Mouse (Mus musculus): ENCODE measurements around the gene Snx22. TPM values are rescaled to one million over a fixed set of nuclear protein-coding genes. Genes with fewer than 3 reads are reported as not detected.

Snx22 gene
- 0.91 and 1.5 TPM in 2 replicates for polyA plus RNA-seq (2014; fragmentation: Nextera tagmentation; extraction: Ambion mirVana)

GRCm38 (mm10) chr9:66069583-66069982, at the start of gene Snx22:
Gene Snx22 (minus strand): TSS chr9:66069719.
- peak within 1 kb of the TSS; percentile 48 for H3K4me3 ChIP-seq (ENCODE audit: low read length)
- no peaks in the 10 kb centered on the region for H3K9me3 ChIP-seq (ENCODE audit: control insufficient read depth, low read length)
- no peak within 1 kb of the TSS for H3K27ac ChIP-seq (ENCODE audit: low read depth, low read length)
- peak; percentile 93 for ATAC-seq (ENCODE audit: low FRiP score, low TSS enrichment)
- peaks cover 22% of the 10 kb centered on the region for H3K27me3 ChIP-seq (ENCODE audit: control insufficient read depth, insufficient read depth, low read length)
- WGBS, result under 1% methylated on average over 22 of the region's 22 CpGs
- H3K9ac ChIP-seq (ENCODE audit: low read depth, low read length), result peak within 1 kb of the TSS; percentile 59
- peaks cover 4% of the 10 kb centered on the region; the same call in 1 of the 2 replicates for H3K4me1 ChIP-seq (ENCODE audit: control insufficient read depth, insufficient read depth, low read length)
- peak within 1 kb of the TSS; percentile 90 for H3K4me2 ChIP-seq (replicated peaks; ENCODE audit: low read depth, low read length)
- peaks cover 25% of the 10 kb centered on the region for H3K36me3 ChIP-seq (ENCODE audit: control insufficient read depth, insufficient read depth, low read length)

- WGBS, result 60% methylated on average over 8 of the region's 8 CpGs
- H3K9ac ChIP-seq (ENCODE audit: low read depth, low read length), result no peak overlapping the region
- H3K4me1 ChIP-seq (ENCODE audit: control insufficient read depth, insufficient read depth, low read length), result no peaks in the 10 kb centered on the region
- H3K4me2 ChIP-seq (replicated peaks; ENCODE audit: low read depth, low read length), result no peak overlapping the region
- H3K27ac ChIP-seq (ENCODE audit: low read depth, low read length), result no peak overlapping the region
- peaks cover 16% of the 10 kb centered on the region; the same call in 1 of the 2 replicates for H3K36me3 ChIP-seq (ENCODE audit: control insufficient read depth, insufficient read depth, low read length)
- H3K9me3 ChIP-seq (ENCODE audit: control insufficient read depth, low read length), result no peaks in the 10 kb centered on the region
- no peak overlapping the region for H3K4me3 ChIP-seq (ENCODE audit: low read length)
- no peaks in the 10 kb centered on the region for H3K27me3 ChIP-seq (ENCODE audit: control insufficient read depth, insufficient read depth, low read length)
- no peak for ATAC-seq (ENCODE audit: low FRiP score, low TSS enrichment)
Measured at GRCm38 (mm10) chr9:66116890-66117289, 47.4 kb upstream of the Snx22 start.

- Histone ChIP-seq H3K36me3 (ENCODE audit: control insufficient read depth, insufficient read depth, low read length) (peaks cover 19% of the 10 kb centered on the region), H3K27me3 (ENCODE audit: control insufficient read depth, insufficient read depth, low read length) (no peaks in the 10 kb centered on the region), H3K4me3 (ENCODE audit: low read length) (no peak overlapping the region), H3K4me1 (ENCODE audit: control insufficient read depth, insufficient read depth, low read length) (no peaks in the 10 kb centered on the region), H3K27ac (ENCODE audit: low read depth, low read length) (no peak overlapping the region), H3K9me3 (ENCODE audit: control insufficient read depth, low read length) (no peaks in the 10 kb centered on the region), H3K4me2 (replicated peaks; ENCODE audit: low read depth, low read length) (no peak overlapping the region), H3K9ac (ENCODE audit: low read depth, low read length) (no peak overlapping the region)
- ATAC-seq (ENCODE audit: low FRiP score, low TSS enrichment), result no peak
- WGBS, result 93% methylated on average over 3 of the region's 3 CpGs
Measured at GRCm38 (mm10) chr9:66114341-66114740, 44.8 kb upstream of the Snx22 start.

GRCm38 (mm10) chr9:66110611-66111379, 41.3 kb upstream of the Snx22 start:
- Histone ChIP-seq H3K36me3 (ENCODE audit: control insufficient read depth, insufficient read depth, low read length) (peaks cover 43% of the 10 kb centered on the region), H3K27me3 (ENCODE audit: control insufficient read depth, insufficient read depth, low read length) (no peaks in the 10 kb centered on the region), H3K9me3 (ENCODE audit: control insufficient read depth, low read length) (no peaks in the 10 kb centered on the region), H3K4me3 (ENCODE audit: low read length) (no peak overlapping the region), H3K9ac (ENCODE audit: low read depth, low read length) (no peak overlapping the region), H3K4me2 (replicated peaks; ENCODE audit: low read depth, low read length) (no peak overlapping the region), H3K27ac (ENCODE audit: low read depth, low read length) (no peak overlapping the region), H3K4me1 (ENCODE audit: control insufficient read depth, insufficient read depth, low read length) (no peaks in the 10 kb centered on the region)
- 77% methylated on average over 8 of the region's 8 CpGs for WGBS
- no peak for ATAC-seq (ENCODE audit: low FRiP score, low TSS enrichment)

GRCm38 (mm10) chr9:66110126-66110525, 40.6 kb upstream of the Snx22 start:
- Histone ChIP-seq H3K27me3 (ENCODE audit: control insufficient read depth, insufficient read depth, low read length) (no peaks in the 10 kb centered on the region), H3K9me3 (ENCODE audit: control insufficient read depth, low read length) (no peaks in the 10 kb centered on the region), H3K9ac (ENCODE audit: low read depth, low read length) (no peak overlapping the region), H3K27ac (ENCODE audit: low read depth, low read length) (no peak overlapping the region), H3K4me1 (ENCODE audit: control insufficient read depth, insufficient read depth, low read length) (no peaks in the 10 kb centered on the region), H3K4me2 (replicated peaks; ENCODE audit: low read depth, low read length) (no peak overlapping the region), H3K4me3 (ENCODE audit: low read length) (no peak overlapping the region), H3K36me3 (ENCODE audit: control insufficient read depth, insufficient read depth, low read length) (peaks cover 44% of the 10 kb centered on the region)
- 75% methylated on average over 8 of the region's 8 CpGs for WGBS
- ATAC-seq (ENCODE audit: low FRiP score, low TSS enrichment), result no peak

- Histone ChIP-seq H3K27ac (ENCODE audit: low read depth, low read length) (no peak overlapping the region), H3K9ac (ENCODE audit: low read depth, low read length) (no peak overlapping the region), H3K4me1 (ENCODE audit: control insufficient read depth, insufficient read depth, low read length) (no peaks in the 10 kb centered on the region), H3K36me3 (ENCODE audit: control insufficient read depth, insufficient read depth, low read length) (peaks cover 47% of the 10 kb centered on the region), H3K4me2 (replicated peaks; ENCODE audit: low read depth, low read length) (no peak overlapping the region), H3K9me3 (ENCODE audit: control insufficient read depth, low read length) (no peaks in the 10 kb centered on the region), H3K4me3 (ENCODE audit: low read length) (no peak overlapping the region), H3K27me3 (ENCODE audit: control insufficient read depth, insufficient read depth, low read length) (no peaks in the 10 kb centered on the region)
- WGBS, result 97% methylated on average over 1 of the region's 1 CpGs
- ATAC-seq (ENCODE audit: low FRiP score, low TSS enrichment), result no peak
Measured at GRCm38 (mm10) chr9:66109574-66109973, 40.1 kb upstream of the Snx22 start.

- H3K27me3 ChIP-seq (ENCODE audit: control insufficient read depth, insufficient read depth, low read length), result no peaks in the 10 kb centered on the region
- H3K27ac ChIP-seq (ENCODE audit: low read depth, low read length), result no peak overlapping the region
- no peak overlapping the region for H3K9ac ChIP-seq (ENCODE audit: low read depth, low read length)
- no peaks in the 10 kb centered on the region for H3K9me3 ChIP-seq (ENCODE audit: control insufficient read depth, low read length)
- no peak overlapping the region for H3K4me2 ChIP-seq (replicated peaks; ENCODE audit: low read depth, low read length)
- no peak for ATAC-seq (ENCODE audit: low FRiP score, low TSS enrichment)
- WGBS, result 88% methylated on average over 8 of the region's 8 CpGs
- H3K36me3 ChIP-seq (ENCODE audit: control insufficient read depth, insufficient read depth, low read length), result peaks cover 75% of the 10 kb centered on the region
- H3K4me1 ChIP-seq (ENCODE audit: control insufficient read depth, insufficient read depth, low read length), result no peaks in the 10 kb centered on the region
- H3K4me3 ChIP-seq (ENCODE audit: low read length), result no peak overlapping the region
Measured at GRCm38 (mm10) chr9:66105168-66105567, 35.6 kb upstream of the Snx22 start.

GRCm38 (mm10) chr9:66104601-66105000, 35.1 kb upstream of the Snx22 start:
- ATAC-seq (ENCODE audit: low FRiP score, low TSS enrichment), result no peak
- Histone ChIP-seq H3K9me3 (ENCODE audit: control insufficient read depth, low read length) (no peaks in the 10 kb centered on the region), H3K27ac (ENCODE audit: low read depth, low read length) (no peak overlapping the region), H3K4me2 (replicated peaks; ENCODE audit: low read depth, low read length) (no peak overlapping the region), H3K4me3 (ENCODE audit: low read length) (no peak overlapping the region), H3K9ac (ENCODE audit: low read depth, low read length) (no peak overlapping the region), H3K36me3 (ENCODE audit: control insufficient read depth, insufficient read depth, low read length) (peaks cover 79% of the 10 kb centered on the region), H3K4me1 (ENCODE audit: control insufficient read depth, insufficient read depth, low read length) (no peaks in the 10 kb centered on the region), H3K27me3 (ENCODE audit: control insufficient read depth, insufficient read depth, low read length) (no peaks in the 10 kb centered on the region)
- 93% methylated on average over 4 of the region's 4 CpGs for WGBS

- WGBS, result 92% methylated on average over 6 of the region's 6 CpGs
- Histone ChIP-seq H3K4me2 (replicated peaks; ENCODE audit: low read depth, low read length) (no peak overlapping the region), H3K36me3 (ENCODE audit: control insufficient read depth, insufficient read depth, low read length) (peaks cover 71% of the 10 kb centered on the region), H3K4me1 (ENCODE audit: control insufficient read depth, insufficient read depth, low read length) (no peaks in the 10 kb centered on the region), H3K4me3 (ENCODE audit: low read length) (no peak overlapping the region), H3K27ac (ENCODE audit: low read depth, low read length) (no peak overlapping the region), H3K27me3 (ENCODE audit: control insufficient read depth, insufficient read depth, low read length) (no peaks in the 10 kb centered on the region), H3K9me3 (ENCODE audit: control insufficient read depth, low read length) (no peaks in the 10 kb centered on the region), H3K9ac (ENCODE audit: low read depth, low read length) (no peak overlapping the region)
- no peak for ATAC-seq (ENCODE audit: low FRiP score, low TSS enrichment)
Measured at GRCm38 (mm10) chr9:66102668-66103067, 33.1 kb upstream of the Snx22 start.
